Mouse (Mus musculus) stomach, postnatal 0 days (tissue): Measurements from ENCODE around the gene Actn3. TPM values are rescaled to one million over a fixed set of nuclear protein-coding genes. Genes with fewer than 3 reads are reported as not detected.

Experiments used
- ATAC-seq: fragments of 200-750 bp; cut with Nextera tagmentation; 2 replicates; pipeline ENCODE4 v1.8.0; 2017; ENCODE audit not compliant: low FRiP score, low TSS enrichment
- DNase-seq: peaks from one replicate; pipeline ENCODE4 v3.0.0-alpha.2; 2016; ENCODE audit warnings: low spot score
- H3K27ac ChIP-seq: fragments of 300-500 bp; sonication (generic); replicated peaks from 2 replicates; pipeline ENCODE4 v1.5.1; 2014; ENCODE audit warnings: mild to moderate bottlenecking, control low read depth
- H3K27me3 ChIP-seq: fragments of 300-500 bp; sonication (generic); 2 replicates; pipeline ENCODE4 v1.6.1; 2014; ENCODE audit warnings: low read length; ENCODE audit not compliant: control insufficient read depth, insufficient read depth
- H3K36me3 ChIP-seq: fragments of 300-500 bp; sonication (generic); 2 replicates; pipeline ENCODE4 v1.6.1; 2014; ENCODE audit warnings: low read length, mixed read lengths; ENCODE audit not compliant: control insufficient read depth, insufficient read depth
- H3K4me1 ChIP-seq: fragments of 300-500 bp; sonication (generic); replicated peaks from 2 replicates; pipeline ENCODE4 v1.6.1; 2014; ENCODE audit warnings: antibody characterized with exemption; ENCODE audit not compliant: control insufficient read depth, insufficient read depth
- H3K4me2 ChIP-seq: fragments of 300-500 bp; sonication (generic); replicated peaks from 2 replicates; pipeline ENCODE4 v1.6.1; 2014; ENCODE audit warnings: low read depth, mild to moderate bottlenecking, control low read depth, moderate library complexity
- H3K4me3 ChIP-seq: fragments of 300-500 bp; sonication (generic); 2 replicates; pipeline ENCODE4 v1.5.1; 2014; ENCODE audit warnings: low read depth, low read length, control low read depth
- H3K9ac ChIP-seq: fragments of 300-500 bp; sonication (generic); 2 replicates; pipeline ENCODE4 v1.6.1; 2014; ENCODE audit warnings: mild to moderate bottlenecking, low read length, control low read depth, mixed read lengths
- H3K9me3 ChIP-seq: fragments of 300-500 bp; sonication (generic); 2 replicates; pipeline ENCODE4 v1.6.1; 2016; ENCODE audit warnings: low read length; ENCODE audit not compliant: control insufficient read depth
- CTCF ChIP-seq: IDR thresholded peaks from 2 replicates; pipeline ENCODE4 v1.5.1; 2016; ENCODE audit warnings: antibody characterized with exemption, low read depth, mild to moderate bottlenecking, moderate library complexity
- EP300 ChIP-seq: optimal IDR thresholded peaks from 2 replicates; pipeline ENCODE3; 2016; ENCODE audit warnings: antibody characterized with exemption
- WGBS: fragments of 180-500 bp; shearing (Covaris S2); extraction: QIAGEN DNeasy Blood & Tissue Kit; methylation state at CpG from one replicate; pipeline ENCODE4 v1.1.7; 2014; 5-methylcytosine and 5-hydroxymethylcytosine counted together
- polyA plus RNA-seq: library from polyadenylated mRNA; unstranded; fragments of >200 nt; fragmentation: Nextera tagmentation; extraction: Ambion mirVana; gene quantifications from 2 replicates; pipeline ENCODE4 v1.2.1, GENCODE M21; 2015

Actn3 gene
- polyA plus RNA-seq, 1 experiment from 2014 or later: 1.3 TPM

- no peak overlapping the region for H3K4me2 ChIP-seq
- H3K27ac ChIP-seq: no peak overlapping the region
- H3K9me3 ChIP-seq: no peaks in the 10 kb centered on the region
- no peak for TF ChIP-seq EP300
- no peak for TF ChIP-seq CTCF
- whole genome bisulfite sequencing: 87% methylated on average over 8 of the region's 8 CpGs
- DNase-seq (no peak), ATAC-seq (no peak)
- no peaks in the 10 kb centered on the region; the same call in 1 of the 2 replicates for H3K36me3 ChIP-seq
- no peak overlapping the region for H3K4me3 ChIP-seq
- no peak overlapping the region for H3K9ac ChIP-seq
- H3K4me1 ChIP-seq: no peaks in the 10 kb centered on the region
- H3K27me3 ChIP-seq: no peaks in the 10 kb centered on the region
These were observed 43.7 kb downstream of the Actn3 start for GRCm38 (mm10) chr19:4833977-4834376.

GRCm38 (mm10) chr19:4829156-4829555 lies 48.6 kb downstream of the Actn3 start:
- no peak for TF ChIP-seq CTCF
- no peak for TF ChIP-seq EP300
- no peak overlapping the region for H3K4me3 ChIP-seq
- H3K4me1 ChIP-seq: no peaks in the 10 kb centered on the region
- H3K4me2 ChIP-seq: no peak overlapping the region
- ATAC-seq: no peak
- no peaks in the 10 kb centered on the region for H3K27me3 ChIP-seq
- DNase-seq: no peak
- no peak overlapping the region for H3K27ac ChIP-seq
- no peak overlapping the region for H3K9ac ChIP-seq
- no peaks in the 10 kb centered on the region for H3K9me3 ChIP-seq
- H3K36me3 ChIP-seq: peaks cover 8% of the 10 kb centered on the region; the same call in 1 of the 2 replicates
- WGBS: 58% methylated on average over 7 of the region's 7 CpGs

GRCm38 (mm10) chr19:4828444-4829114 lies 49.1 kb downstream of the Actn3 start:
- H3K27me3 ChIP-seq: no peaks in the 10 kb centered on the region
- peaks cover 8% of the 10 kb centered on the region; the same call in 1 of the 2 replicates for H3K36me3 ChIP-seq
- H3K9me3 ChIP-seq: no peaks in the 10 kb centered on the region
- ATAC-seq (peak; percentile 89), DNase-seq (peak; percentile 87)
- 45% methylated on average over 16 of the region's 16 CpGs for WGBS
- H3K4me1 ChIP-seq: no peaks in the 10 kb centered on the region
- H3K27ac ChIP-seq: peak overlapping the region; percentile 63
- no peak for TF ChIP-seq EP300
- H3K9ac ChIP-seq: no peak overlapping the region
- no peak overlapping the region for H3K4me3 ChIP-seq
- H3K4me2 ChIP-seq: no peak overlapping the region

GRCm38 (mm10) chr19:4820678-4821303 lies 56.9 kb downstream of the Actn3 start:
- no peaks in the 10 kb centered on the region for H3K4me1 ChIP-seq
- no peaks in the 10 kb centered on the region for H3K27me3 ChIP-seq
- TF ChIP-seq CTCF: peak; percentile 56
- no peak for TF ChIP-seq EP300
- peaks cover 6% of the 10 kb centered on the region; the same call in 1 of the 2 replicates for H3K36me3 ChIP-seq
- 39% methylated on average over 5 of the region's 5 CpGs for WGBS
- no peak overlapping the region for H3K4me3 ChIP-seq
- no peak overlapping the region for H3K27ac ChIP-seq
- no peaks in the 10 kb centered on the region for H3K9me3 ChIP-seq
- H3K9ac ChIP-seq: no peak overlapping the region
- DNase-seq (peak; percentile 88), ATAC-seq (peak; percentile 75)
- no peak overlapping the region for H3K4me2 ChIP-seq

GRCm38 (mm10) chr19:4817182-4817835 lies 60.4 kb downstream of the Actn3 start:
- 22% methylated on average over 1 of the region's 1 CpGs for WGBS
- Histone ChIP-seq H3K27ac (peak overlapping the region; percentile 71), H3K9me3 (no peaks in the 10 kb centered on the region), H3K27me3 (no peaks in the 10 kb centered on the region), H3K4me1 (no peaks in the 10 kb centered on the region), H3K4me3 (no peak overlapping the region), H3K4me2 (no peak overlapping the region), H3K36me3 (no peaks in the 10 kb centered on the region), H3K9ac (no peak overlapping the region)
- ATAC-seq: peak; percentile 91
- DNase-seq: peak; percentile 58
- no peak for TF ChIP-seq EP300
- TF ChIP-seq CTCF: no peak

- H3K36me3 ChIP-seq: no peaks in the 10 kb centered on the region
- no peak overlapping the region for H3K4me3 ChIP-seq
- no peak overlapping the region for H3K9ac ChIP-seq
- ATAC-seq (no peak), DNase-seq (peak; percentile 58)
- no peaks in the 10 kb centered on the region; the same call in 1 of the 2 replicates for H3K4me1 ChIP-seq
- no peak overlapping the region for H3K27ac ChIP-seq
- no peak overlapping the region for H3K4me2 ChIP-seq
- no peaks in the 10 kb centered on the region for H3K27me3 ChIP-seq
- TF ChIP-seq CTCF (peak; percentile 58), EP300 (no peak)
- 84% methylated on average over 5 of the region's 6 CpGs for WGBS
- H3K9me3 ChIP-seq: no peaks in the 10 kb centered on the region
These were observed 64.7 kb downstream of the Actn3 start for GRCm38 (mm10) chr19:4813015-4813414.
